Mouse (Mus musculus) stomach, embryonic 14.5 days (tissue): Measurements from ENCODE around the gene Mtr. TPM values are rescaled to one million over a fixed set of nuclear protein-coding genes. Genes with fewer than 3 reads are reported as not detected.

ENCODE experiments used
- ATAC-seq: fragments of 200-750 bp; cut with Nextera tagmentation; 2 replicates; pipeline ENCODE4 v1.8.0; 2017; ENCODE audit warnings: low read depth, moderate TSS enrichment; ENCODE audit not compliant: insufficient number of reproducible peaks, insufficient read depth, low FRiP score
- H3K27ac ChIP-seq: fragments of 300-500 bp; sonication (generic); 2 replicates; pipeline ENCODE4 v1.5.1; 2014; ENCODE audit warnings: mild to moderate bottlenecking, low read length, moderate library complexity, mixed read lengths
- H3K27me3 ChIP-seq: fragments of 300-500 bp; sonication (generic); 2 replicates; pipeline ENCODE4 v1.6.1; 2014; ENCODE audit warnings: low read length, control low read depth, mixed read lengths; ENCODE audit not compliant: control insufficient read depth, insufficient read depth
- H3K36me3 ChIP-seq: fragments of 300-500 bp; sonication (generic); 2 replicates; pipeline ENCODE4 v1.6.1; 2014; ENCODE audit warnings: mild to moderate bottlenecking, control low read depth, low read length, moderate library complexity, mixed read lengths; ENCODE audit not compliant: control insufficient read depth, insufficient read depth
- H3K4me1 ChIP-seq: fragments of 300-500 bp; sonication (generic); 2 replicates; pipeline ENCODE4 v1.6.1; 2014; ENCODE audit warnings: low read length, control low read depth, mixed read lengths; ENCODE audit not compliant: control insufficient read depth, insufficient read depth
- H3K4me2 ChIP-seq: fragments of 300-500 bp; sonication (generic); replicated peaks from 2 replicates; pipeline ENCODE4 v1.6.1; 2014; ENCODE audit warnings: low read depth, low read length, control low read depth
- H3K4me3 ChIP-seq: fragments of 300-500 bp; sonication (generic); 2 replicates; pipeline ENCODE4 v1.5.1; 2014; ENCODE audit warnings: low read depth, low read length, control low read depth
- H3K9ac ChIP-seq: fragments of 300-500 bp; sonication (generic); replicated peaks from 2 replicates; pipeline ENCODE4 v1.6.1; 2014; ENCODE audit warnings: low read depth, mild to moderate bottlenecking, control low read depth, low read length, moderate library complexity, mixed read lengths
- H3K9me3 ChIP-seq: fragments of 300-500 bp; sonication (generic); 2 replicates; pipeline ENCODE4 v1.6.1; 2016; ENCODE audit warnings: low read depth, low read length, control low read depth; ENCODE audit not compliant: control insufficient read depth
- WGBS: fragments of 180-500 bp; shearing (Covaris S2); extraction: QIAGEN DNeasy Blood & Tissue Kit; methylation state at CpG from one replicate; pipeline ENCODE4 v1.1.7; 2014; 5-methylcytosine and 5-hydroxymethylcytosine counted together
- polyA plus RNA-seq: library from polyadenylated mRNA; unstranded; fragments of >200 nt; fragmentation: Nextera tagmentation; extraction: Ambion mirVana; gene quantifications from 2 replicates; pipeline ENCODE4 v1.2.1, GENCODE M21; 2014

Mtr gene
- polyA plus RNA-seq = 17.4 and 18.1 TPM in 2 replicates

GRCm38 (mm10) chr13:12257391-12258380 is at the start of gene Mtr:
Mtr (minus strand) TSS chr13:12258113.
- Histone ChIP-seq H3K36me3 (0 out of 2 replicates have a peak, but pooled peaks cover 3% of the 10 kb centered on the region), H3K9me3 (peaks cover 5% of the 10 kb centered on the region; the same call in 1 of the 2 replicates), H3K27me3 (no peaks in the 10 kb centered on the region), H3K27ac (peak within 1 kb of the TSS; percentile 79), H3K4me3 (peak within 1 kb of the TSS; percentile 64), H3K4me2 (peak within 1 kb of the TSS; percentile 55), H3K4me1 (0 out of 2 replicates have a peak, but pooled peaks cover 8% of the 10 kb centered on the region), H3K9ac (peak within 1 kb of the TSS; percentile 43)
- peak; percentile 100 for ATAC-seq
- under 1% methylated on average over 69 of the region's 69 CpGs for WGBS

- no peak overlapping the region for H3K9ac ChIP-seq
- WGBS = 61% methylated on average over 4 of the region's 4 CpGs
- H3K4me2 ChIP-seq = no peak overlapping the region
- no peaks in the 10 kb centered on the region for H3K4me1 ChIP-seq
- no peak overlapping the region for H3K4me3 ChIP-seq
- ATAC-seq = no peak
- no peak overlapping the region for H3K27ac ChIP-seq
- H3K27me3 ChIP-seq = no peaks in the 10 kb centered on the region
- H3K36me3 ChIP-seq = no peaks in the 10 kb centered on the region
- H3K9me3 ChIP-seq = no peaks in the 10 kb centered on the region
Measured at GRCm38 (mm10) chr13:12307286-12307685, 49.4 kb upstream of the Mtr start.

GRCm38 (mm10) chr13:12305540-12305939 is 47.6 kb upstream of the Mtr start:
- Histone ChIP-seq H3K27me3 (no peaks in the 10 kb centered on the region), H3K27ac (no peak overlapping the region), H3K9ac (no peak overlapping the region), H3K4me2 (no peak overlapping the region), H3K4me3 (no peak overlapping the region), H3K9me3 (no peaks in the 10 kb centered on the region), H3K4me1 (no peaks in the 10 kb centered on the region), H3K36me3 (no peaks in the 10 kb centered on the region)
- WGBS = 87% methylated on average over 8 of the region's 8 CpGs
- ATAC-seq = no peak

DNA sequence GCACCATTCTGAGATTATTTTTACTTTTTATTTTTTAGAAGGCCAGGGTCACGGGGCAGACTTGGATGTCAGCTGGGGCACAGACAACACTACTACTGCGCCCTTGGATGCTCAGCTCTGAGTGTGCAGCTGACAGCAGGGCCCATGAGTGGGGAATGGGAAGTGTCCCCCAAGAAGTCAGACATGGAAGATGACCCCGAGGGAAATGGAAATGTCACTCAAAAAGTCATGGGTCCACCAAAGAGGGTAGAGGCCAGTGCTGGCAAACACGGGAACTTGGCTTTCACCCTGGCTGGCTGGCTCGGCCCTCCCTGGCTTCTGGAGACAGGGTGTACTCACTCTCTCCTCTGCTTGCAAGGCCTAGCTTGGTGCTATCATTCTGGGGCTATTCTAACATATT is 47.1 kb upstream of the Mtr start:
- Histone ChIP-seq H3K4me1 (no peaks in the 10 kb centered on the region), H3K4me2 (no peak overlapping the region), H3K27ac (no peak overlapping the region), H3K36me3 (no peaks in the 10 kb centered on the region), H3K9ac (no peak overlapping the region), H3K9me3 (no peaks in the 10 kb centered on the region), H3K4me3 (no peak overlapping the region), H3K27me3 (no peaks in the 10 kb centered on the region)
- no peak for ATAC-seq
- 83% methylated on average over 5 of the region's 5 CpGs for WGBS

GRCm38 (mm10) chr13:12297777-12298176 is 39.9 kb upstream of the Mtr start:
- WGBS = 48% methylated on average over 6 of the region's 6 CpGs
- Histone ChIP-seq H3K36me3 (no peaks in the 10 kb centered on the region), H3K27ac (no peak overlapping the region), H3K9ac (no peak overlapping the region), H3K4me2 (no peak overlapping the region), H3K4me1 (no peaks in the 10 kb centered on the region), H3K9me3 (no peaks in the 10 kb centered on the region), H3K27me3 (no peaks in the 10 kb centered on the region), H3K4me3 (no peak overlapping the region)
- peak; percentile 66; the same call in 1 of the 2 replicates for ATAC-seq

GRCm38 (mm10) chr13:12296701-12297100 is 38.8 kb upstream of the Mtr start:
- H3K27me3 ChIP-seq = no peaks in the 10 kb centered on the region
- H3K36me3 ChIP-seq = no peaks in the 10 kb centered on the region
- H3K4me3 ChIP-seq = no peak overlapping the region
- H3K4me1 ChIP-seq = no peaks in the 10 kb centered on the region
- no peaks in the 10 kb centered on the region for H3K9me3 ChIP-seq
- H3K9ac ChIP-seq = no peak overlapping the region
- H3K4me2 ChIP-seq = no peak overlapping the region
- 89% methylated on average over 3 of the region's 3 CpGs for WGBS
- no peak overlapping the region for H3K27ac ChIP-seq
- ATAC-seq = no peak

- ATAC-seq = no peak
- H3K4me1 ChIP-seq = no peaks in the 10 kb centered on the region
- H3K4me3 ChIP-seq = no peak overlapping the region
- H3K9ac ChIP-seq = no peak overlapping the region
- no peaks in the 10 kb centered on the region for H3K9me3 ChIP-seq
- no peak overlapping the region for H3K27ac ChIP-seq
- WGBS = 77% methylated on average over 7 of the region's 7 CpGs
- no peak overlapping the region for H3K4me2 ChIP-seq
- no peaks in the 10 kb centered on the region for H3K36me3 ChIP-seq
- no peaks in the 10 kb centered on the region for H3K27me3 ChIP-seq
Measured at GRCm38 (mm10) chr13:12293810-12294209, 35.9 kb upstream of the Mtr start.

- H3K9me3 ChIP-seq = no peaks in the 10 kb centered on the region
- no peak for ATAC-seq
- H3K4me1 ChIP-seq = no peaks in the 10 kb centered on the region
- no peak overlapping the region for H3K9ac ChIP-seq
- no peak overlapping the region for H3K4me3 ChIP-seq
- 89% methylated on average over 7 of the region's 7 CpGs for WGBS
- no peaks in the 10 kb centered on the region for H3K27me3 ChIP-seq
- H3K36me3 ChIP-seq = no peaks in the 10 kb centered on the region
- H3K4me2 ChIP-seq = no peak overlapping the region
- H3K27ac ChIP-seq = no peak overlapping the region
Measured at GRCm38 (mm10) chr13:12290700-12291099, 32.8 kb upstream of the Mtr start.
